Mouse (Mus musculus) gastrocnemius, postnatal 10 days (tissue): ENCODE measurements around the gene Gm8159. TPM values are rescaled to one million over a fixed set of nuclear protein-coding genes. Genes with fewer than 3 reads are reported as not detected.
"Not testable (repeated sequence)": the region's sequence is repeated elsewhere in the genome, so short reads cannot be mapped to it uniquely, and the experiment has no call there.

ENCODE experiments used
- DNase-seq: peaks from one replicate; pipeline ENCODE4 v3.0.0; 2021; ENCODE audit warnings: mixed read lengths
- long read RNA-seq, 2 experiments: library from polyadenylated mRNA; stranded (forward); transcript quantifications; one replicate each; pipeline ENCODE4 v2.0.0; 2021
- total RNA-seq, 2 experiments: library from RNA; stranded (reverse); gene quantifications; 2 replicates each; pipeline ENCODE4 v1.2.3; 2021

The Gm8159 gene
- not detected for total RNA-seq
- long read RNA-seq, experiment 1: 0 reads
- long read RNA-seq, experiment 2: 0 reads

GRCm38 (mm10) chr14:4632052-4632451 lies at the start of gene Gm8159:
Gm8159 (plus strand) TSS chr14:4632352.
- not testable (repeated sequence) for DNase-seq

- DNase-seq: peak; percentile 3
Measured at GRCm38 (mm10) chr14:4649309-4649708, 17.2 kb downstream of the Gm8159 start.

- DNase-seq: not testable (repeated sequence)
Measured at GRCm38 (mm10) chr14:4650324-4650723, 18.2 kb downstream of the Gm8159 start.

DNA sequence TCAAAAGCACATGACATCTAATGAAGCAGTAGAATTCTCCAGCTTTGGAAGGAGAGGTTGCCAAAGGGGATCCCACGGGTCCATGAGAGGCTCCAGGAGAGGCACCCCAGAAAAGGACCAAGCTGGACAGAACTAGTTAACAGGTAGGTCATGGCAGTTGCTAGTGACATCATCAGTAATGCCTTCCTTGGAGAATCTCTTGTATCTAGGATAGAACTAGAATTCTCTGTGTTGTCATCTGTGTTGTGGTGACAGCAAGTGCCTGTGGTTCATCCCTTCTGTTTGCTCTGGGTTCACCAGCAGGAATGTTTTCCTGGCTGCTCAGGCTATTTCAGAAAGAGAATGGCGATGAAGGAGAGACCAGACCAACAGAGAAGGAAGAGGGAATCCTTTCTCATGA lies 31.7 kb downstream of the Gm8159 start, which contains the start of gene Gm3239:
Gene Gm3239 (plus strand): TSS at position 301 of the 400 bp plus-strand sequence.
- not testable (repeated sequence) for DNase-seq

Other genes starting within 250 kb of the Gm8159 start
- gene Gm3159, start 234.8 kb upstream of the Gm8159 start, total RNA-seq: not detected
- 1 to 10 TPM in 1 of 2 experiments, under 1 TPM in 1; 0.52 to 1.3 TPM for gene Gm3164, start 216.9 kb upstream of the Gm8159 start, total RNA-seq
- not detected for gene Gm3173, start 201.4 kb upstream of the Gm8159 start, total RNA-seq
- gene Gm3182, start 150.6 kb upstream of the Gm8159 start, total RNA-seq: not detected
- not detected for gene Gm3047, start 76.9 kb upstream of the Gm8159 start, total RNA-seq
- not detected for gene Gm3239, start 31.8 kb downstream of the Gm8159 start, total RNA-seq
- under 1 TPM in 1 of 2 experiments, not detected in 1; 0.14 TPM for gene Gm7876, start 76.9 kb downstream of the Gm8159 start, total RNA-seq
- gene Gm3252, start 94.4 kb downstream of the Gm8159 start, total RNA-seq: under 1 TPM; 0.50 to 0.54 TPM
- not detected for gene Gm9602, start 144.0 kb downstream of the Gm8159 start, total RNA-seq
- gene Gm3269, start 205.8 kb downstream of the Gm8159 start, total RNA-seq: under 1 TPM in 1 of 2 experiments, not detected in 1; 0.38 TPM
- gene Gm3264, start 223.2 kb downstream of the Gm8159 start, total RNA-seq: 1 to 10 TPM; 6.0 to 7.8 TPM